Mouse (Mus musculus): ENCODE measurements around the gene Gm815.

- TF ChIP-seq CTCF (IDR thresholded peaks at IDR 0.05 in 2 of 3, conservative IDR thresholded peaks at IDR 0.05 in 1 of 3; ENCODE audit: control insufficient read depth in 1 of 3, insufficient read depth in 1 of 3, low read depth in 2 of 3, low read length in 3 of 3, poor library complexity in 1 of 3, severe bottlenecking in 1 of 3) = no peak
- no peak for TF ChIP-seq POLR2A (IDR thresholded peaks at IDR 0.05; ENCODE audit: control insufficient read depth in 1 of 2, insufficient read depth in 1 of 2, low read depth in 1 of 2, low read length in 2 of 2, poor library complexity in 1 of 2)
- TF ChIP-seq ZNF384 (IDR thresholded peaks at IDR 0.05; ENCODE audit: low read depth, low read length) = no peak
- TF ChIP-seq MAZ (IDR thresholded peaks at IDR 0.05; ENCODE audit: low read depth, low read length) = no peak
- TF ChIP-seq SIN3A (IDR thresholded peaks at IDR 0.05; ENCODE audit: low read length) = no peak
- TF ChIP-seq SMC3 (IDR thresholded peaks at IDR 0.05; ENCODE audit: low read depth, low read length) = no peak
- TF ChIP-seq ZKSCAN1 (IDR thresholded peaks at IDR 0.05; ENCODE audit: low read depth, low read length) = no peak
- no peak for TF ChIP-seq TAL1 (IDR thresholded peaks at IDR 0.05; ENCODE audit: low read length)
Measured at GRCm38 (mm10) chr19:26854661-26855060, 31.0 kb upstream of the Gm815 start.
